In the genomic region with DNA sequence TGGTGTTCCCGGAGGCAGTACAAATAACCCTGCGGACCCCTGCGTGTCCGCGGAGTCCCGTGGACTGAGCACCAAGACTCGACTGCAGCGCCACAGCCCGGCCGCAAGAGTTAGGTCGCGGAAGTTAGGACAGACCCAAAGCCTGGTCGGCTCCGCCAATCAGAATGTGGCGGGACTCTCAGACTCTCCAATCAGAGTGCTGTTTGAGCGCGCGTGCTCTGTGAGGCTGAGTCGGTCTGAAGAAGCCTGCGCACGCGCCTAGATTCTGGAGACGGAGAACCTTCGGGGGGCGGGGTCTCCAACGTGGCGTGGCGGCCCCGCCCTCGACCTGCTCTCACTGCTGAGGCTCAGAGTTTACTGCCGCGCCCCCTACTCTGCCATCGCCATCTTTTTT, we compare ENCODE assay signal across 8 mouse cellular contexts. TPM values are rescaled to one million over a fixed set of nuclear protein-coding genes. Genes with fewer than 3 reads are reported as not detected.
DNase-seq lines count a peak whose midpoint lies in the region; ATAC-seq and TF ChIP-seq lines count a peak whose summit lies in the region.

TSS of gene Smim4 (minus strand) at position 131 of the 394 bp plus-strand sequence.

- intact Hi-C loops in heart, postnatal 36 days (cut with DNase I): no loop called here

- peak within 1 kb of the TSS; percentile 98 for H3K4me2 ChIP-seq in forebrain, embryonic 16.5 days (ENCODE audit: low read length)
- H3K4me2 ChIP-seq in lung, embryonic 14.5 days: peak within 1 kb of the TSS; percentile 64

- ATAC-seq in G1E (ENCODE audit: extremely low read depth, insufficient number of reproducible peaks, low FRiP score, poor library complexity, severe bottlenecking): peak; percentile 80
- peak; percentile 97 for ATAC-seq in forebrain, embryonic 16.5 days
- ATAC-seq in lung, embryonic 14.5 days (ENCODE audit: insufficient read depth): peak; percentile 92

- H3K27ac ChIP-seq in forebrain, embryonic 16.5 days (ENCODE audit: low read length): peak within 1 kb of the TSS; percentile 81
- peak within 1 kb of the TSS; percentile 90 for H3K27ac ChIP-seq in layer of hippocampus, adult 2 months
- H3K27ac ChIP-seq in lung, embryonic 14.5 days (ENCODE audit: low read depth): peak within 1 kb of the TSS; percentile 95
- H3K27ac ChIP-seq in olfactory bulb, adult 2 months (ENCODE audit: insufficient read depth, low read depth, low read length): peak within 1 kb of the TSS; percentile 27
- peak within 1 kb of the TSS; percentile 42 for H3K27ac ChIP-seq in thymus, adult 2 months (ENCODE audit: control insufficient read depth, insufficient read depth, low read length)

- H3K9ac ChIP-seq in forebrain, embryonic 16.5 days (replicated peaks; ENCODE audit: low read depth, low read length): peak within 1 kb of the TSS; percentile 81
- H3K9ac ChIP-seq in lung, embryonic 14.5 days: peak within 1 kb of the TSS; percentile 84

- TF ChIP-seq CTCF in G1E (IDR thresholded peaks at IDR 0.05; ENCODE audit: low read depth, low read length): no peak
- TF ChIP-seq CTCF in layer of hippocampus, adult 2 months (conservative IDR thresholded peaks at IDR 0.05): peak; percentile 79
- TF ChIP-seq CTCF in lung, embryonic 14.5 days (IDR thresholded peaks at IDR 0.05; ENCODE audit: low read depth): peak; percentile 68
- peak; percentile 44; the same call in 1 of the 2 replicates for TF ChIP-seq CTCF in olfactory bulb, adult 2 months (IDR thresholded peaks at IDR 0.05; ENCODE audit: insufficient read depth, low read depth, low read length)
- TF ChIP-seq CTCF in thymus, adult 2 months (IDR thresholded peaks at IDR 0.05; ENCODE audit: borderline replicate concordance, control insufficient read depth, extremely low read depth, insufficient read depth, low read length, poor library complexity): peak; percentile 77; the same call in 1 of the 2 replicates

- TF ChIP-seq POLR2A in olfactory bulb, adult 2 months (IDR thresholded peaks at IDR 0.05; ENCODE audit: insufficient read depth, low read depth, low read length): peak; percentile 84
- TF ChIP-seq POLR2A in thymus, adult 2 months (IDR thresholded peaks at IDR 0.05; ENCODE audit: control insufficient read depth, extremely low read depth, insufficient read depth, low read length, poor library complexity): peak; percentile 86

- WGBS in forebrain, embryonic 16.5 days: 0% methylated on average over 33 of the region's 33 CpGs
- WGBS in lung, embryonic 14.5 days: under 1% methylated on average over 33 of the region's 33 CpGs
- WGBS in olfactory bulb, adult 2 months: under 1% methylated on average over 33 of the region's 33 CpGs
- WGBS in thymus, adult 2 months: under 1% methylated on average over 33 of the region's 33 CpGs

- no peaks in the 10 kb centered on the region for H3K9me3 ChIP-seq in G1E (replicated peaks)
- no peaks in the 10 kb centered on the region for H3K9me3 ChIP-seq in forebrain, embryonic 16.5 days (ENCODE audit: control insufficient read depth, low read length)
- no peaks in the 10 kb centered on the region for H3K9me3 ChIP-seq in lung, embryonic 14.5 days (ENCODE audit: low read depth, low read length)

- no peaks in the 10 kb centered on the region for H3K27me3 ChIP-seq in G1E (ENCODE audit: insufficient read depth, low read length)
- no peaks in the 10 kb centered on the region for H3K27me3 ChIP-seq in forebrain, embryonic 16.5 days (replicated peaks; ENCODE audit: control insufficient read depth, insufficient read depth, low read length)
- no peaks in the 10 kb centered on the region for H3K27me3 ChIP-seq in lung, embryonic 14.5 days (ENCODE audit: insufficient read depth, low read length)
- H3K27me3 ChIP-seq in thymus, adult 2 months (ENCODE audit: control insufficient read depth, insufficient read depth, low read length): no peaks in the 10 kb centered on the region

- DNase-seq in G1E (ENCODE audit: low spot score): peak; percentile 94
- DNase-seq in cerebellum, adult 18-20 months: peak; percentile 95 to 98
- peak; percentile 92 to 93 for DNase-seq in heart, postnatal 36 days
- peak; percentile 93 to 97 for DNase-seq in layer of hippocampus, adult 2 months (ENCODE audit: low spot score in 2 of 2)
- peak; percentile 100 for DNase-seq in lung, embryonic 14.5 days
- DNase-seq in thymus, adult 2 months: peak; percentile 98

- H3K4me3 ChIP-seq in G1E (ENCODE audit: low read depth, low read length): peak within 1 kb of the TSS; percentile 84
- peak within 1 kb of the TSS; percentile 90 for H3K4me3 ChIP-seq in forebrain, embryonic 16.5 days (replicated peaks; ENCODE audit: low read length)
- H3K4me3 ChIP-seq in layer of hippocampus, adult 2 months: peak within 1 kb of the TSS; percentile 74
- H3K4me3 ChIP-seq in lung, embryonic 14.5 days (ENCODE audit: low read depth, low read length): peak within 1 kb of the TSS; percentile 76
- H3K4me3 ChIP-seq in olfactory bulb, adult 2 months (ENCODE audit: insufficient read depth, low read depth, low read length): peak within 1 kb of the TSS; percentile 67
- H3K4me3 ChIP-seq in thymus, adult 2 months (ENCODE audit: control insufficient read depth, insufficient read depth, low read length): peak within 1 kb of the TSS; percentile 77

- H3K4me1 ChIP-seq in G1E (ENCODE audit: insufficient read depth, low read depth, low read length): peaks cover 74% of the 10 kb centered on the region
- H3K4me1 ChIP-seq in forebrain, embryonic 16.5 days (replicated peaks; ENCODE audit: control insufficient read depth, insufficient read depth, low read length): peaks cover 55% of the 10 kb centered on the region
- peaks cover 29% of the 10 kb centered on the region for H3K4me1 ChIP-seq in lung, embryonic 14.5 days (ENCODE audit: insufficient read depth)
- H3K4me1 ChIP-seq in olfactory bulb, adult 2 months (ENCODE audit: control insufficient read depth, insufficient read depth, low read length): peaks cover 30% of the 10 kb centered on the region
- H3K4me1 ChIP-seq in thymus, adult 2 months (replicated peaks; ENCODE audit: control insufficient read depth, insufficient read depth, low read length): peaks cover 14% of the 10 kb centered on the region

- H3K36me3 ChIP-seq in G1E (replicated peaks): peaks cover 48% of the 10 kb centered on the region
- H3K36me3 ChIP-seq in forebrain, embryonic 16.5 days (ENCODE audit: control insufficient read depth, insufficient read depth): no peaks in the 10 kb centered on the region
- peaks cover 15% of the 10 kb centered on the region; the same call in 1 of the 2 replicates for H3K36me3 ChIP-seq in lung, embryonic 14.5 days (ENCODE audit: insufficient read depth)
- H3K36me3 ChIP-seq in thymus, adult 2 months (ENCODE audit: control insufficient read depth, insufficient read depth, low read length): no peaks in the 10 kb centered on the region

RNA-seq across cellular contexts. Expression of gene Smim4, which starts in this region (rescaled TPM):
- total RNA-seq in G1E (2014; fragmentation: Nextera tagmentation) (32.1 and 36.7 TPM in 2 replicates), G1E (2017) (167 and 173 TPM in 2 replicates)
- 71.4 and 93.4 TPM in 2 replicates for polyA plus RNA-seq in G1E (2012)
- polyA plus RNA-seq in forebrain, embryonic 16.5 days (2015; fragmentation: Nextera tagmentation; extraction: Ambion mirVana): 62.7 and 64.1 TPM in 2 replicates
- total RNA-seq in heart, postnatal 36 days (2021): 10 to 100 TPM; 64.8 to 72.2 TPM
- total RNA-seq in layer of hippocampus, adult 2 months (2021): 10 to 100 TPM; 26.4 to 28.0 TPM
- polyA plus RNA-seq in lung, embryonic 14.5 days (2014; fragmentation: Nextera tagmentation; extraction: Ambion mirVana): 60.9 and 74.3 TPM in 2 replicates
- polyA plus RNA-seq in olfactory bulb, adult 2 months (2012; ENCODE audit: insufficient read depth, insufficient read length, low replicate concordance, missing spikeins): not detected in 2 replicates
- polyA plus RNA-seq in thymus, adult 2 months (2012; rRNA removed): 77.4 and 91.1 TPM in 2 replicates

Comparison
In these comparisons a context has a peak if more than half of its experiments do, and no peak if none do; other contexts are left out.
1. Peak in every context shown above with its lines: DNase-seq, ATAC-seq, H3K4me3 ChIP-seq and H3K27ac ChIP-seq.
2. RNA of gene Smim4 (polyA plus RNA-seq): 77.4 to 91.1 TPM in thymus, adult 2 months, 71.4 to 93.4 TPM in G1E, 62.7 to 64.1 TPM in forebrain, embryonic 16.5 days and 60.9 to 74.3 TPM in lung, embryonic 14.5 days; not detected in olfactory bulb, adult 2 months; every median in the first group is over 10 times any median in the second.
3. H3K27ac ChIP-seq: peak in every context shown above with its lines; median percentile 95 in lung, embryonic 14.5 days; 90 in layer of hippocampus, adult 2 months; 81 in forebrain, embryonic 16.5 days; 42 in thymus, adult 2 months; 27 in olfactory bulb, adult 2 months.